Mouse (Mus musculus): Measurements from ENCODE around the gene Gm14692. TPM values are rescaled to one million over a fixed set of nuclear protein-coding genes. Genes with fewer than 3 reads are reported as not detected.

Gene Gm14692
- not detected in 2 replicates for polyA plus RNA-seq (2012; rRNA removed)

GRCm38 (mm10) chrX:67695398-67695797 is at the start of gene Gm14692:
Gene Gm14692, plus strand, starts transcription at chrX:67695698.

GRCm38 (mm10) chrX:67693462-67693861 is 2.0 kb upstream of the Gm14692 start, which contains the start of gene Gm1140:
Gene Gm1140, minus strand, starts transcription at chrX:67693562.

Other genes with a start within 250 kb of the Gm14692 start
- not detected in 2 replicates for gene Gm1140, start 2.1 kb upstream of the Gm14692 start, polyA plus RNA-seq (2012; rRNA removed)
- gene 4933436I01Rik, start 225.8 kb downstream of the Gm14692 start, polyA plus RNA-seq (2012; rRNA removed) = not detected in 2 replicates